Mouse (Mus musculus) C2C12 (cell line): ENCODE measurements at regions not wholly inside any gene's neighbourhood (a gene's known extent, or its start where the extent isn't known, plus 50 kb on each side); places are given as distances from the start of the nearest gene placed in this dataset.

Source experiments
- H3K27me3 ChIP-seq: one replicate; pipeline ENCODE4 v1.6.1; 2011; ENCODE audit not compliant: control insufficient read depth, insufficient read depth, insufficient read length
- H3K36me3 ChIP-seq: one replicate; pipeline ENCODE4 v1.6.1; 2011; ENCODE audit not compliant: control insufficient read depth, insufficient read depth
- H3K4me3 ChIP-seq: one replicate; pipeline ENCODE4 v1.5.1; 2011; ENCODE audit warnings: mild to moderate bottlenecking, control low read depth; ENCODE audit not compliant: poor library complexity, insufficient read depth, severe bottlenecking
- H3K79me2 ChIP-seq: one replicate; pipeline ENCODE4 v1.6.1; 2011; ENCODE audit not compliant: control insufficient read depth, insufficient read depth
- H3K79me3 ChIP-seq: one replicate; pipeline ENCODE4 v1.6.1; 2011; ENCODE audit warnings: low read depth, control low read depth
- H3ac ChIP-seq: one replicate; pipeline ENCODE3; 2011; ENCODE audit warnings: low read depth; ENCODE audit not compliant: control insufficient read depth, insufficient read length
- CEBPB ChIP-seq: IDR thresholded peaks from one replicate; pipeline ENCODE4 v1.6.1; 2011; ENCODE audit warnings: low read depth, mild to moderate bottlenecking, control low read depth, moderate library complexity
- CTCF ChIP-seq: IDR thresholded peaks from one replicate; pipeline ENCODE4 v1.5.1; 2011; ENCODE audit not compliant: control insufficient read depth, insufficient read depth, insufficient read length
- FOSL1 ChIP-seq: IDR thresholded peaks from one replicate; pipeline ENCODE4 v1.8.0; 2011; ENCODE audit warnings: mild to moderate bottlenecking, low read length; ENCODE audit not compliant: poor library complexity, insufficient read depth, severe bottlenecking
- MAX ChIP-seq: IDR thresholded peaks from one replicate; pipeline ENCODE4 v1.6.1; 2011; ENCODE audit warnings: mild to moderate bottlenecking, control low read depth
- MYOD1 ChIP-seq: IDR thresholded peaks from one replicate; pipeline ENCODE4 v1.6.1; 2011; ENCODE audit warnings: low read depth; ENCODE audit not compliant: control insufficient read depth, insufficient read length
- MYOG ChIP-seq: IDR thresholded peaks from one replicate; pipeline ENCODE4 v1.6.1; 2011; ENCODE audit not compliant: control insufficient read depth, insufficient read length; ENCODE audit errors: extremely low read depth
- USF1 ChIP-seq: IDR thresholded peaks from one replicate; pipeline ENCODE4 v1.6.1; 2011; ENCODE audit warnings: low read depth, mild to moderate bottlenecking, control low read depth, moderate library complexity

DNA sequence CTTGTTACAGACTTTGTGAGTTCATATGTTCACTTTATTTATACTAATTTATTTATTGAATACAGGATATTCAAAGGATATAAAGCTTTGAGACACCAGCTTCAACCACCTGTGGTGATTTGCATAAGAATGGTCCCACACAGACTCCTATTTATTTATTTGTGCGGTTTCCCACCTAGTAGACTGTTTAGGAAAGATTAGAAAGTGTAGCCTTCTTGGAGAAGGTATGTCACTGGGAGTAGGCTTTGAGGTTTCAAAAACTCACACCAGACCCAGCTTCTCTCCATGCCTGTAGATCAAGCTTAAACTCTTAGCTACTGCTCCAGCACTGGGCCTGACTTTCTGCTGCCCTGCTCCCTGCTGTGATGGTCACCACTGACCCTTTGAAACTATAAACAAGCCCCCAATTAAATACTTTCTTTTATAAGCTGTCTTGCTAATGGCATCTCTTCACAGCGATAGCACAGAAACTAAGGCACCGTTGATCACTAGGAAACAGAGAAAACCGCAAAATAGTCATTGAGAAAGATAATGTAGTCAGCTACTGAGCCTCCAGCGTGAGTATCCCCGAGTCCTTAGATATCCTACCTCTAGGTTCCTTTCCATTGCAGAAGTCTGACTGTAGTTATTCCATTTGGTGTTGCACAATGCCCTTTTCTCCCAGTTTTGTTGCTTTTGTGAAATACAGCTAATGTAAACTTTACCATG is 89.3 kb upstream of the Ifne start:
- H3K36me3 ChIP-seq, result peaks cover 12% of the 10 kb centered on the region
- H3K79me3 ChIP-seq, result no peaks in the 10 kb centered on the region
- no peaks in the 10 kb centered on the region for H3K79me2 ChIP-seq
- no peak overlapping the region for H3K4me3 ChIP-seq
- no peaks in the 10 kb centered on the region for H3K27me3 ChIP-seq
- no peak for TF ChIP-seq CEBPB
- no peak for TF ChIP-seq MYOG
- no peak for TF ChIP-seq CTCF
- TF ChIP-seq MYOD1, result no peak
- no peak for TF ChIP-seq MAX
- TF ChIP-seq FOSL1, result no peak
- no peak for TF ChIP-seq USF1
- no peak overlapping the region for H3ac ChIP-seq

DNA sequence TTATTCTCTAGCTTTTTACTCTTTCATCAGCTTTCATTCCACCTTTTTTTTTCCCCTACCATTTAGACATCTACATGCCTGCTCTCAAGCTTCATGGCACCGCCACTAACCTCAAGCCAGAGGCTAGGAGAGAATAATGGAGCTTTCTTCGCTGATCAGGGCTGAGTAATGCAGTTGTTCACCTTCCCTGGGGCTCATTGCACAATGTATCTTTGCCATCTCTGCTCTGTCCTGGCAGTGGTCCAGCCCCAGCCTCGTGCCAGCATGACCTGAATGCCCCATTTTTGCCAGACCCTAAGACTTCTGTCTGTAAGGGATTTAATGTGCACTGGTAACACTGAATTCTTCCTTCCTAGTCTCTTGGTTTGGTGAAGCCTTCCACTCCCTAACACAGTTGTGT is 79.6 kb upstream of the Ifne start:
- no peak overlapping the region for H3ac ChIP-seq
- peaks cover 55% of the 10 kb centered on the region for H3K79me2 ChIP-seq
- H3K79me3 ChIP-seq, result peaks cover 14% of the 10 kb centered on the region
- H3K36me3 ChIP-seq, result peaks cover 40% of the 10 kb centered on the region
- H3K4me3 ChIP-seq, result no peak overlapping the region
- H3K27me3 ChIP-seq, result no peaks in the 10 kb centered on the region
- TF ChIP-seq CEBPB (peak; percentile 88), MYOD1 (no peak)

DNA sequence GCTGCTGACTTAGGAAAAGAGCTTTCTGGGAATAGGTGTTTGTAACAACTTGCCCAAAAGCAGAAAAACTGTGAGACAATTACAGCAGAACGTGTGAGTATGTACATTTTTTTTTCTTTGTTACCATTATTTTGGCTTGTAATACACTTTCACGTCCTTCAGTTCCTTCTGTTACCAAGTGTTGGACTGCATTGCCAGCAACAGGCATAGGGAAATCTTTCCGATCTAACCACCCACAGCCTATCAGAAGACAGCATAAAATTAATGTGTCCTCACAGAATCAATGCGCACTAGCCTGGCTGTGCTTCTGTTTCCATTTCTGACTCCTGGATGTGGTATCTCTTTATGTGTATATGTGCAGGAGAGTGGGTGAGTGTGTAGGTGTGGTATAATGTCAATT is 76.6 kb upstream of the Ifne start:
- H3K4me3 ChIP-seq, result peak overlapping the region; percentile 12
- H3K27me3 ChIP-seq, result no peaks in the 10 kb centered on the region
- peaks cover 23% of the 10 kb centered on the region for H3K36me3 ChIP-seq
- peaks cover 65% of the 10 kb centered on the region for H3K79me2 ChIP-seq
- TF ChIP-seq MAX, result no peak
- TF ChIP-seq CTCF, result no peak
- no peak for TF ChIP-seq FOSL1
- TF ChIP-seq MYOD1, result no peak
- TF ChIP-seq USF1, result no peak
- TF ChIP-seq CEBPB, result no peak
- TF ChIP-seq MYOG, result no peak
- H3ac ChIP-seq, result peak overlapping the region; percentile 34
- peaks cover 14% of the 10 kb centered on the region for H3K79me3 ChIP-seq

DNA sequence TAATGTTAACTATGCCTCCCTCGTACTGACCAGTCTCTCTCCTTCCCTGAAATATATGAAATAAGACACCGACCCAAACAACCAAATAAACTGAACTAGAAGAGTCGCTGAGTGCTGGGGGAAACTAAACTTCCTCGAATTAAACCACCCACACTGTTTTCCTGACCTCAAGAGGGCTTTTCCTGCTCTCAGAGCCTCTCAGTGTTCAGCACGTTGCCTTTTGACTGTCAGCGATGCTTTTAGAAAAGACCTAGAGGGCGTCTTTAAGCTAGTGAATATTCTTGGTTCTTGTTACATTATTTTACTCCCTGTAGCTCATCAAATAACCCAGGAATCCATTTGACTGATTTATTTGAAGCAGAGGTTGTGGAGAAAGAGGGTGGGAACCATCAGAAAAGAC is 76.2 kb upstream of the Ifne start:
- Histone ChIP-seq H3K79me3 (peaks cover 14% of the 10 kb centered on the region), H3ac (peak overlapping the region; percentile 34), H3K79me2 (peaks cover 62% of the 10 kb centered on the region), H3K36me3 (peaks cover 19% of the 10 kb centered on the region), H3K27me3 (no peaks in the 10 kb centered on the region), H3K4me3 (peak overlapping the region; percentile 12)
- TF ChIP-seq CEBPB (no peak), FOSL1 (no peak), CTCF (no peak), MYOG (no peak), MAX (no peak), USF1 (no peak), MYOD1 (no peak)

DNA sequence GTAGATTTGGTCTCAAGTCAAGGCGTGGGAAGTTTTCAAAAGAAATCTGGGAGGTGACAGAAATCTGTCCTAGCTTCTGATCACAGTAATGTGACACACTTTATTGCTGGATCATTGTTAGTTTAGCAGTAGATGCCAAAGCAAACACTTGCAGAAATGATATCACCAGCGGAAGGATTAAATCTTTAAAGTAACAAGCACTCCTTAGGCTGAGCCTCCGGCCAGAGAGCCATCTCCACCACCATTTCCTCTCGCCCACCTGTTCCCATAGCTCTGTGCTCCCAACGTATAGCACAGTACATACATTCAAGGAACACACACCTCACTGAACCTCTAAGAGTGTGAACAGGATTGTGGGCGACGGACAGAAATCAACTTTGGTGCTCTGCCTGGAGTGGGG is 75.6 kb upstream of the Ifne start:
- H3ac ChIP-seq, result peak overlapping the region; percentile 2
- peaks cover 60% of the 10 kb centered on the region for H3K79me2 ChIP-seq
- no peaks in the 10 kb centered on the region for H3K27me3 ChIP-seq
- no peak overlapping the region for H3K4me3 ChIP-seq
- TF ChIP-seq MYOD1 (peak; percentile 77), CEBPB (no peak)
- H3K79me3 ChIP-seq, result peaks cover 14% of the 10 kb centered on the region
- peaks cover 13% of the 10 kb centered on the region for H3K36me3 ChIP-seq

DNA sequence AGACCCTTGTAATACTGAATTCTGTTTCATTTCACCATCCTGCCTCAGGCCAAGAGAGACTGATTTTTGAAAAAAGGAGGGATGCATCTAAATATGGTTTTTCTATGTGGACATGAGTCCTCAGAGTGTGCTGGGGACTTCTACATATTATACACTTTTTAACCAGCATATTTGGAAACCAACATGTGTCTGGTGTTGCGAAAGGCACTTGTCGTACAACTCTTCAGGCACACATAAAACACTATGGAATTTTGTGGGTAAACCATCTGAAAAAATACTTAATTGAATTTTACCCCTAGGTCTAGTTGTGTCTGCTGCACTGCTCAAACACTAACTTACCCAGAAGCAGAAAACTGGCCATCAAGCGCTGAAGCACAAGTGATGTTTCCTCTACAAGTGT is 74.0 kb upstream of the Ifne start:
- no peak for TF ChIP-seq MAX
- peak; percentile 86 for TF ChIP-seq CEBPB
- no peak for TF ChIP-seq CTCF
- TF ChIP-seq USF1, result no peak
- TF ChIP-seq MYOG, result no peak
- peaks cover 13% of the 10 kb centered on the region for H3K79me3 ChIP-seq
- H3K36me3 ChIP-seq, result no peaks in the 10 kb centered on the region
- no peak overlapping the region for H3K4me3 ChIP-seq
- no peaks in the 10 kb centered on the region for H3K27me3 ChIP-seq
- H3K79me2 ChIP-seq, result peaks cover 47% of the 10 kb centered on the region
- no peak overlapping the region for H3ac ChIP-seq
